Mouse (Mus musculus): ENCODE measurements around the gene Cdkal1. TPM values are rescaled to one million over a fixed set of nuclear protein-coding genes. Genes with fewer than 3 reads are reported as not detected.

Gene Cdkal1
- polyA plus RNA-seq, 1 experiment from 2014 or later: 33.9 TPM

GRCm38 (mm10) chr13:29437067-29437466 lies 418.4 kb downstream of the Cdkal1 start:
- H3K9ac ChIP-seq (ENCODE audit: low read length): no peak overlapping the region
- no peak overlapping the region for H3K4me2 ChIP-seq (ENCODE audit: low read length)
- H3K36me3 ChIP-seq (ENCODE audit: control insufficient read depth, insufficient read depth, low read length): no peaks in the 10 kb centered on the region
- H3K27me3 ChIP-seq (replicated peaks; ENCODE audit: control insufficient read depth, insufficient read depth, low read length): no peaks in the 10 kb centered on the region
- ATAC-seq (replicated peaks; ENCODE audit: low FRiP score, low TSS enrichment, low read depth) (no peak), DNase-seq (ENCODE audit: low spot score) (no peak)
- no peak overlapping the region for H3K27ac ChIP-seq (ENCODE audit: low read depth)
- H3K4me3 ChIP-seq (ENCODE audit: low read depth, low read length): no peak overlapping the region
- no peaks in the 10 kb centered on the region for H3K4me1 ChIP-seq (replicated peaks; ENCODE audit: control insufficient read depth, insufficient read depth, low read length)
- WGBS: 85% methylated on average over 2 of the region's 2 CpGs
- no peaks in the 10 kb centered on the region for H3K9me3 ChIP-seq (ENCODE audit: control insufficient read depth, low read length)

GRCm38 (mm10) chr13:29434726-29435125 lies 420.7 kb downstream of the Cdkal1 start:
- DNase-seq (ENCODE audit: low spot score): no peak
- Histone ChIP-seq H3K4me1 (replicated peaks; ENCODE audit: control insufficient read depth, insufficient read depth, low read length) (no peaks in the 10 kb centered on the region), H3K4me3 (ENCODE audit: low read depth, low read length) (no peak overlapping the region), H3K4me2 (ENCODE audit: low read length) (no peak overlapping the region), H3K9ac (ENCODE audit: low read length) (no peak overlapping the region), H3K9me3 (ENCODE audit: control insufficient read depth, low read length) (no peaks in the 10 kb centered on the region), H3K36me3 (ENCODE audit: control insufficient read depth, insufficient read depth, low read length) (no peaks in the 10 kb centered on the region), H3K27me3 (replicated peaks; ENCODE audit: control insufficient read depth, insufficient read depth, low read length) (no peaks in the 10 kb centered on the region), H3K27ac (ENCODE audit: low read depth) (no peak overlapping the region)
- WGBS: 68% methylated on average over 4 of the region's 4 CpGs
- no peak for ATAC-seq (replicated peaks; ENCODE audit: low FRiP score, low TSS enrichment, low read depth)

- DNase-seq (ENCODE audit: low spot score) (no peak), ATAC-seq (replicated peaks; ENCODE audit: low FRiP score, low TSS enrichment, low read depth) (no peak)
- H3K27ac ChIP-seq (ENCODE audit: low read depth): no peak overlapping the region
- no peak overlapping the region for H3K9ac ChIP-seq (ENCODE audit: low read length)
- WGBS: 26% methylated on average over 4 of the region's 4 CpGs
- no peaks in the 10 kb centered on the region for H3K9me3 ChIP-seq (ENCODE audit: control insufficient read depth, low read length)
- no peaks in the 10 kb centered on the region for H3K4me1 ChIP-seq (replicated peaks; ENCODE audit: control insufficient read depth, insufficient read depth, low read length)
- no peak overlapping the region for H3K4me2 ChIP-seq (ENCODE audit: low read length)
- H3K36me3 ChIP-seq (ENCODE audit: control insufficient read depth, insufficient read depth, low read length): no peaks in the 10 kb centered on the region
- H3K27me3 ChIP-seq (replicated peaks; ENCODE audit: control insufficient read depth, insufficient read depth, low read length): no peaks in the 10 kb centered on the region
- H3K4me3 ChIP-seq (ENCODE audit: low read depth, low read length): no peak overlapping the region
Observed at GRCm38 (mm10) chr13:29430919-29431318, 424.6 kb downstream of the Cdkal1 start.

- H3K36me3 ChIP-seq (ENCODE audit: control insufficient read depth, insufficient read depth, low read length): no peaks in the 10 kb centered on the region
- no peak overlapping the region for H3K4me2 ChIP-seq (ENCODE audit: low read length)
- H3K27ac ChIP-seq (ENCODE audit: low read depth): no peak overlapping the region
- no peaks in the 10 kb centered on the region for H3K27me3 ChIP-seq (replicated peaks; ENCODE audit: control insufficient read depth, insufficient read depth, low read length)
- no peaks in the 10 kb centered on the region for H3K4me1 ChIP-seq (replicated peaks; ENCODE audit: control insufficient read depth, insufficient read depth, low read length)
- H3K9ac ChIP-seq (ENCODE audit: low read length): no peak overlapping the region
- no peak for DNase-seq (ENCODE audit: low spot score)
- WGBS: 78% methylated on average over 4 of the region's 4 CpGs
- no peaks in the 10 kb centered on the region for H3K9me3 ChIP-seq (ENCODE audit: control insufficient read depth, low read length)
- no peak for ATAC-seq (replicated peaks; ENCODE audit: low FRiP score, low TSS enrichment, low read depth)
- no peak overlapping the region for H3K4me3 ChIP-seq (ENCODE audit: low read depth, low read length)
Observed at GRCm38 (mm10) chr13:29429877-29430276, 425.6 kb downstream of the Cdkal1 start.

GRCm38 (mm10) chr13:29429196-29429595 lies 426.3 kb downstream of the Cdkal1 start:
- H3K9ac ChIP-seq (ENCODE audit: low read length): no peak overlapping the region
- no peaks in the 10 kb centered on the region for H3K27me3 ChIP-seq (replicated peaks; ENCODE audit: control insufficient read depth, insufficient read depth, low read length)
- H3K4me1 ChIP-seq (replicated peaks; ENCODE audit: control insufficient read depth, insufficient read depth, low read length): no peaks in the 10 kb centered on the region
- WGBS: 94% methylated on average over 6 of the region's 6 CpGs
- no peaks in the 10 kb centered on the region for H3K36me3 ChIP-seq (ENCODE audit: control insufficient read depth, insufficient read depth, low read length)
- H3K27ac ChIP-seq (ENCODE audit: low read depth): no peak overlapping the region
- H3K9me3 ChIP-seq (ENCODE audit: control insufficient read depth, low read length): no peaks in the 10 kb centered on the region
- DNase-seq (ENCODE audit: low spot score) (no peak), ATAC-seq (replicated peaks; ENCODE audit: low FRiP score, low TSS enrichment, low read depth) (no peak)
- H3K4me2 ChIP-seq (ENCODE audit: low read length): no peak overlapping the region
- no peak overlapping the region for H3K4me3 ChIP-seq (ENCODE audit: low read depth, low read length)

- no peak for DNase-seq (ENCODE audit: low spot score)
Observed at GRCm38 (mm10) chr13:29416450-29417136, 438.9 kb downstream of the Cdkal1 start.

GRCm38 (mm10) chr13:29415967-29416366 lies 439.5 kb downstream of the Cdkal1 start:
- Histone ChIP-seq H3K9me3 (ENCODE audit: control insufficient read depth, low read length) (no peaks in the 10 kb centered on the region), H3K9ac (ENCODE audit: low read length) (no peak overlapping the region), H3K4me3 (ENCODE audit: low read depth, low read length) (no peak overlapping the region), H3K4me1 (replicated peaks; ENCODE audit: control insufficient read depth, insufficient read depth, low read length) (peaks cover 12% of the 10 kb centered on the region), H3K27ac (ENCODE audit: low read depth) (peak overlapping the region; percentile 49; the same call in 1 of the 2 replicates), H3K27me3 (replicated peaks; ENCODE audit: control insufficient read depth, insufficient read depth, low read length) (no peaks in the 10 kb centered on the region), H3K36me3 (ENCODE audit: control insufficient read depth, insufficient read depth, low read length) (no peaks in the 10 kb centered on the region), H3K4me2 (ENCODE audit: low read length) (no peak overlapping the region)
- WGBS: 56% methylated on average over 2 of the region's 2 CpGs
- ATAC-seq (replicated peaks; ENCODE audit: low FRiP score, low TSS enrichment, low read depth) (no peak), DNase-seq (ENCODE audit: low spot score) (no peak)

More at GRCm38 (mm10) chr13:29416450-29417136, 438.9 kb downstream of the Cdkal1 start:
- Histone ChIP-seq H3K4me2 (ENCODE audit: low read length) (no peak overlapping the region), H3K9ac (ENCODE audit: low read length) (no peak overlapping the region), H3K36me3 (ENCODE audit: control insufficient read depth, insufficient read depth, low read length) (no peaks in the 10 kb centered on the region), H3K27ac (ENCODE audit: low read depth) (peak overlapping the region; percentile 49), H3K9me3 (ENCODE audit: control insufficient read depth, low read length) (no peaks in the 10 kb centered on the region), H3K4me1 (replicated peaks; ENCODE audit: control insufficient read depth, insufficient read depth, low read length) (peaks cover 12% of the 10 kb centered on the region), H3K4me3 (ENCODE audit: low read depth, low read length) (no peak overlapping the region), H3K27me3 (replicated peaks; ENCODE audit: control insufficient read depth, insufficient read depth, low read length) (no peaks in the 10 kb centered on the region)
- WGBS: 38% methylated on average over 8 of the region's 8 CpGs
- 0 out of 2 replicates have a peak, but pooled peaks have one; percentile 50 for ATAC-seq (replicated peaks; ENCODE audit: low FRiP score, low TSS enrichment, low read depth)

- H3K4me3 ChIP-seq (ENCODE audit: low read depth, low read length): no peak overlapping the region
- WGBS: 46% methylated on average over 6 of the region's 6 CpGs
- no peak overlapping the region for H3K9ac ChIP-seq (ENCODE audit: low read length)
- no peak overlapping the region for H3K4me2 ChIP-seq (ENCODE audit: low read length)
- peaks cover 12% of the 10 kb centered on the region for H3K4me1 ChIP-seq (replicated peaks; ENCODE audit: control insufficient read depth, insufficient read depth, low read length)
- ATAC-seq (replicated peaks; ENCODE audit: low FRiP score, low TSS enrichment, low read depth) (no peak), DNase-seq (ENCODE audit: low spot score) (no peak)
- no peaks in the 10 kb centered on the region for H3K9me3 ChIP-seq (ENCODE audit: control insufficient read depth, low read length)
- H3K27me3 ChIP-seq (replicated peaks; ENCODE audit: control insufficient read depth, insufficient read depth, low read length): no peaks in the 10 kb centered on the region
- no peak overlapping the region for H3K27ac ChIP-seq (ENCODE audit: low read depth)
- H3K36me3 ChIP-seq (ENCODE audit: control insufficient read depth, insufficient read depth, low read length): no peaks in the 10 kb centered on the region
Observed at GRCm38 (mm10) chr13:29414878-29415277, 440.6 kb downstream of the Cdkal1 start.

GRCm38 (mm10) chr13:29414470-29414869 lies 441.0 kb downstream of the Cdkal1 start:
- Histone ChIP-seq H3K4me2 (ENCODE audit: low read length) (no peak overlapping the region), H3K4me3 (ENCODE audit: low read depth, low read length) (no peak overlapping the region), H3K27me3 (replicated peaks; ENCODE audit: control insufficient read depth, insufficient read depth, low read length) (no peaks in the 10 kb centered on the region), H3K9me3 (ENCODE audit: control insufficient read depth, low read length) (no peaks in the 10 kb centered on the region), H3K36me3 (ENCODE audit: control insufficient read depth, insufficient read depth, low read length) (no peaks in the 10 kb centered on the region), H3K9ac (ENCODE audit: low read length) (no peak overlapping the region), H3K27ac (ENCODE audit: low read depth) (no peak overlapping the region), H3K4me1 (replicated peaks; ENCODE audit: control insufficient read depth, insufficient read depth, low read length) (peaks cover 12% of the 10 kb centered on the region)
- DNase-seq (ENCODE audit: low spot score) (no peak), ATAC-seq (replicated peaks; ENCODE audit: low FRiP score, low TSS enrichment, low read depth) (no peak)
- WGBS: 33% methylated on average over 3 of the region's 3 CpGs

Data from intestine, embryonic 14.5 days (tissue).